Mouse (Mus musculus): ENCODE data around the gene Matk.

The Matk gene

DNA sequence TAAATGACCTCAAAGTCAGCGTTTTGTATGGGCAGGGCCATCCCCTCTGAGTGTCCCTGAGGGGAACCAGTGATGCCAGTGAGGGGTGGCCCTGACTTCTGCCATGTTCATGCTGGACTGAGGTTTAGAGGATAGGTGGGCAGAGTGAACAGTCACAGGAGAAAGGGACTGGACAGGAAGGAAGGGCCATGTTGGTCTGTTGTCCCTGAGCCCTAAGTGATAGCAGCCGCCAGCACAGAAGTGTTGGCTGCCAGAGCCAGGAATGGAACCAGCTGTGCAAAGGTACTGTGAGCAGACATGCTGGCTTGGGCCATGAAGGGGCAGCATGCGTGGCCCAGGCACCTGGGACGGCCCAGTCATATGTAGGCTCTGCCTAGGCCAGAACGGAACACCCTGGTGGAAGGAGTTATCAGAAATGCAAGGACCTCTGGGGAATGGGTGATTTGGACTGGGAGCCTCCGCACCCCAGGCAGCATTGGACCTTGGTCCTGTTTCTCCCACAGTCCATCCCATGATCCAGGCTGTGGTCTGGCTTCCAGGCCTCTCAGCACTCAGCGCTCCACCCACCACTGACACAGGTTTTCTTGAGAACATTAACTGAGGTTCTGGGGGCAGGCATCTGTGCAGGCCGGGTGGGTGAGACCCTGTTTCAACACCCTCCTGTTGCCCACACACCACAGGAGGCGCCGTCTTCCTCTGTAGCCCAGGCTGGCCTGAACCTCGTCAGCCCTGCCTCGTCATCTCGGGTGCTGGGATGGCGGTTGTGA, 47.0 kb downstream of the Matk start:
- CTCF ChIA-PET: interaction anchor here in 1 of 4 experiments (8.6 kb wide), 1 partner anchor 9 kb away, joined by 112 read pairs; the partner anchor contains the start of genes Pip5k1c and Tjp3
- POLR2A ChIA-PET: interaction anchor here in 2 of 4 experiments (0.9 to 8.6 kb wide), 5 partner anchors 8 to 47 kb away, joined by 3 to 79 read pairs (median 31); partner anchors contain the start of genes Cactin (in 1 of the 2), Pip5k1c (in 1 of the 2) and Tjp3 (in 1 of the 2)

DNA sequence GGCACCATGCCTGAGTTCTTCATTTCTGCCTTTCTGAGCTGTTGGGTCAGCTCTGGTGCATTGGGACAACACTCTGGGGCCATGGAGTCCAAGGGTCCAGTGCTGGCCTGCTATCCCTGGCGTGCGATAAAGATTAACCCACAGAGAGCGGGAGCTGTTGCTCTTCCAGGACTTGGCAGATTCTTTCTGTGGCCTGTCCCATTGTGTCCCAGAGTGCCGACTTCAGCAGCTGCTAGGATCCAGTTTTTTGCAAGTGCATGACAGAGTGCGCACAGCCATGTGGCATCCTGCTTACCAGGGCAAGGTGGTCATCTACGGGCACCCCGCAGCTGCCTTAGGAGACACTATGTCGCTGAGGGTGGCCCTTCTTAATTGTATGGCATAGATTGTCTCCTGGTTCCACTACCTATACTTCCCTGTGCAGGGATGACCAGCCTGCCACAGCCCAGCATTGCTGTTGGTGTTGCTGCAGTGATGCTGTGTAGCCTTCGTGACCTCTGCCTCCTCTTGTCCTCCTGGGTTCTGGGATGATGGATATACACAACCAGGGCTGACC, 47.7 kb downstream of the Matk start:
- CTCF ChIA-PET: interaction anchor here in 2 of 4 experiments (0.5 to 8.6 kb wide), 3 partner anchors 8 to 419 kb away, joined by 3 to 263 read pairs (median 112); partner anchors contain the start of genes Pip5k1c (in 2 of the 2) and Tjp3 (in 2 of the 2)

DNA sequence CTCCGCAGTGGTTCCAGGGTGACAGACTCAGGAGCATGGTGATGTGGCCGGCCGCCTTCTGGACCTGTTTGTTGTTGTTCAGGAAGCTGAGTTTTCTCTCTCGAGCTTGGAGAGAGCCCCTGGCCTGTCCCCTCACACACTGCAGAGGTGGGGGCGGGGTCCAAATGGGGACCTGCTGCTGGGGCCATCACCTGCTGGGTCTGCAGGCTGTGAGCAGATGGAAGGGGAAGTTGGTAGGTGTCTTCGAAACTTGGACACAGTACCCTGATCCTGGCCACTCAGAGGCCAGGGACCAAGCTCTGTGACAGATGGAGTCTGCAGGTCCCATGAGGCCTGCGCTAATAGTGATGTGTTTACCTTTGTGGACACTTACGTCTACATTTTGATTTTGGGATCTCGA, 48.6 kb downstream of the Matk start:
- POLR2A ChIA-PET: interaction anchor here in 2 of 4 experiments (1.0 to 8.6 kb wide), 4 partner anchors 9 to 20 kb away, joined by 3 to 79 read pairs (median 6); partner anchors contain the start of genes Pip5k1c (in 2 of the 2), Cactin (in 1 of the 2) and Tjp3 (in 1 of the 2)
- CTCF ChIA-PET: interaction anchor here in 3 of 4 experiments (1.8 to 8.6 kb wide), 4 partner anchors 9 to 16 kb away, joined by 10 to 263 read pairs (median 62); partner anchors contain the start of genes Pip5k1c (in 3 of the 3) and Tjp3 (in 2 of the 3)

More for the DNA sequence above, 47.7 kb downstream of the Matk start:
- POLR2A ChIA-PET: interaction anchor here in 2 of 4 experiments (0.7 to 8.6 kb wide), 6 partner anchors 8 to 371 kb away, joined by 3 to 79 read pairs (median 3); partner anchors contain the start of genes Pip5k1c (in 2 of the 2), Cactin (in 1 of the 2), Gadd45b (in 1 of the 2) and Tjp3 (in 1 of the 2)

DNA sequence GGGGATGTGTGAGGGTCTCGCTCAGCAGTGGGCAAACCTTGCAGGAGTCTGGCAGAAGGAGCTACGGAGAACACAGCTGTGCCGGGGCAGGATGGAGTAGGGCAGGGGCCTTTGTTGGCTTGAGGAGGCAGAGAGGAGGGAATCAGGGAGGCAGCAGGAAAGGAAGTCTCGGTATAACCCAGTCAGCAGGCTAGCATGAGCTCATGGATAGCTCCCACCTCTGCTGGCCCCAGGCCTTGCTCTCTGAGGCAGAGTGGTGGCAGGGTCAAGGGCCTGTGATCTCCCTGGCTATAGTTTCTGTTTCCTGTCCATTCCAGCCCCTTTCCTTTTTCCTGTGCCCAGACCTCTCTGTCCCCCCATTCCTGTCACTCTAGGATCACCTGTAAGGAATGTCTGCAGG, 49.6 kb downstream of the Matk start:
- POLR2A ChIA-PET: interaction anchor here in 3 of 4 experiments (0.6 to 8.6 kb wide), 15 partner anchors 9 to 876 kb away, joined by 3 to 79 read pairs (median 3); partner anchors contain the start of genes Cactin (in 3 of the 3), Pip5k1c (in 2 of the 3) and Tjp3 (in 2 of the 3)
- CTCF ChIA-PET: interaction anchor here in 3 of 4 experiments (0.6 to 8.6 kb wide), 9 partner anchors 10 to 99 kb away, joined by 3 to 263 read pairs (median 10); partner anchors contain the start of genes Pip5k1c (in 3 of the 3), Tjp3 (in 2 of the 3) and Cactin (in 1 of the 3)

DNA sequence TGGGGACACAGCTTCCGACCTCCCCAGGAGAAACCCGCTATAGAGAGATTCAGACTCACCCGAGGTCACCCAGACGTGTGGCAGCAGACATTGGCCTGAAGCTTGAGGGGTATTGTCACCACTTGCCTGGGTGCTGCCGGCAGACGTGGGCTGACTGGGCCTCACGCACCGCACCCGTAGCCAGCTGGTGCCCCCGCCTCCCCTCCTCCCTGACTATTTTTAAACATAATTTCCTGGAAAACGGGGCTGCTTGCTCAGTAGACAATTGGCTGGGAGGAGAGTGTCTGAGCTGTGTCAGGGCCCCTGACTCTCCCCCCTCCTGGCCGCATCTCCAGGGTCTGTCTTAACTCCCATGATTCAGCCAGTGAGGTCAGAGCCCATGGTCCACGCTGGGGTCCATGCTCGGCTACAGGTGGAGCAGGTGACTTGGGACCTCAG, 50.1 kb downstream of the Matk start:
- ChIA-PET CTCF (interaction anchor here in 3 of 4 experiments (0.6 to 8.6 kb wide), 10 partner anchors 10 to 247 kb away, joined by 3 to 263 read pairs (median 6); partner anchors contain the start of genes Pip5k1c (in 3 of the 3), Tjp3 (in 2 of the 3) and Cactin (in 1 of the 3)), POLR2A (interaction anchor here in 3 of 4 experiments (0.6 to 8.6 kb wide), 16 partner anchors 8 to 875 kb away, joined by 3 to 79 read pairs (median 4); partner anchors contain the start of genes Cactin (in 3 of the 3), Pip5k1c (in 2 of the 3) and Tjp3 (in 2 of the 3))

DNA sequence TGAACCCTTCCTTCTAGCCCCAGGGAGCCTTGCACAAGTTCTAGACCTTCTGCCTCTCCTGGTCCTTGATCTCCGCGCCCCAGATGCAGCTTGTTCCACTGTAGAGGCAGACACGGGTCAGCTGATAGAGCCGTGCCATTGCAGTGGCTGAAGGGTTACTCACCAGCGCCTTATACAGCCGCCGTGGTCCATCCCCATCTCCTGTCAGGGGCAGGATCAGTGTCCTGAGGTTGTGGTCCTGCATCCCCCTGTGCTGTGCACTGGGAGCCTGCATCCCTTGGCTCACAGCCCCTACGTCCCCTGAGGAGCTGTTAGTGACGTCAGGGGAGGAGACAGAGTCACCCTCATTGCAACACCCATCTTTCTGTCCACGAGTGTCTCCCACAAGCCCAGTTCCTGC, 50.5 kb downstream of the Matk start:
- ChIA-PET POLR2A (interaction anchor here (0.6 to 8.6 kb wide), 14 partner anchors 8 to 247 kb away, joined by 3 to 79 read pairs (median 4); partner anchors contain the start of genes Cactin (in 3 of the 4), Pip5k1c (in 2 of the 4) and Tjp3 (in 2 of the 4)), CTCF (interaction anchor here in 3 of 4 experiments (0.6 to 8.6 kb wide), 6 partner anchors 11 to 247 kb away, joined by 3 to 263 read pairs (median 16); partner anchors contain the start of genes Pip5k1c (in 3 of the 3) and Tjp3 (in 2 of the 3))

DNA sequence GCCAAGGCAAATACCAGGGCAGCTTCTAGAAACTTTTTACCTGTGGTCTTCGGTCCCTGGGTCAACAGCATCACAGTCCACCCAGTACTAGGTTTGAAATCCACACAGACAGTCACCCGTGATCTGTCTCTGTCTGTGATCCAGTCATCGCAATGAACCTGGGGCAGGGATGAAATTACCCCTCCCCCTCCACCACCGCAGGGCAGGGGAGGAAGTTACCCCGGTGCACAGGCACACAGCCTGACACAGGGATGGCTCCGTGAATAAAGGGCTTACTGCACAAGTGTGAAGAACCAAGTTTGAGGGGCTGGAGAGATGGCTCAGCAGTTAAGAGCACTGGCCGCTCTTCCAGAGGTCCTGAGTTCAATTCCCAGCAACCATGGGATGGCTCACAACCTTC, 51.0 kb downstream of the Matk start:
- ChIA-PET POLR2A (interaction anchor here (0.6 to 8.6 kb wide), 13 partner anchors 9 to 246 kb away, joined by 3 to 79 read pairs (median 7); partner anchors contain the start of genes Pip5k1c (in 3 of the 4), Cactin (in 2 of the 4) and Tjp3 (in 2 of the 4)), CTCF (interaction anchor here in 3 of 4 experiments (2.7 to 8.6 kb wide), 4 partner anchors 11 to 17 kb away, joined by 20 to 263 read pairs (median 66); partner anchors contain the start of genes Pip5k1c (in 2 of the 3), Tjp3 (in 2 of the 3) and Cactin (in 1 of the 3))

DNA sequence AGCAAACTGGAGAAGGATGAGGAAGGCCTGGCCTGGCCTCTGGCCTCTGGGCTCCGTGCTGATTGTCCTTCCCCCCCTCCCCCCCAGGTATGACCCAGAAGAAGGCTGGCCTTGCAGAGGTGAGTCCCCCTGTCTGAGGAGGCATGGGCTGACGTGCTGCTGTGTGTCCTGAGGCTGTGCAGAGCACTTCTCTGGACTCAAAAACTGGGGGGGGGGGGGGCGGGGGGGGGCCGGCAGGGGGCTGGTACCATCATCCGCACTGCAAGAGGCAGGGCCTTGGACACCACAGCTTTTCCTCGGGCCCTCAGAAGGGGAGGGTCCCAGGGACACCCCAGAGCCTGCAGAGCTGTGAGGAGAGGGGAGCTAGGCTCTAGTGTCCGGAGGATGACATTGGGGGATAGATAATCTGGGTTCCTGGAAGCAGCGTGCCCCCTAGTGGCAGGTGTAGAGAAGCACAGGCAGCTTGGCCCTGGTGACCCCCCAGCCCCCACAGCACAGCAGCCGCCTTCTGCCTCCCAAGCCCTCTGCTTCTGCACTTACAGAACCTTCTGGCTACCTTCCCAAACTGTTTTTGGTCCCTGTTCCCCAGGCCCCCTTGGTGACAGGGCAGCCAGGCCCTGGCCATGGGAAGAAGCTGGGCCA, 52.0 kb downstream of the Matk start:
- ChIA-PET CTCF (interaction anchor here (0.5 to 8.6 kb wide), 88 partner anchors 8 to 881 kb away, joined by 3 to 263 read pairs (median 4); partner anchors contain the start of genes Pip5k1c (in 4 of the 4), Cactin (in 3 of the 4), Tjp3 (in 3 of the 4) and Hmg20b (in 2 of the 4)), POLR2A (interaction anchor here (0.7 to 8.6 kb wide), 34 partner anchors 9 to 718 kb away, joined by 3 to 79 read pairs (median 4); partner anchors contain the start of genes Cactin (in 4 of the 4), Pip5k1c (in 4 of the 4) and Tjp3 (in 2 of the 4))

DNA sequence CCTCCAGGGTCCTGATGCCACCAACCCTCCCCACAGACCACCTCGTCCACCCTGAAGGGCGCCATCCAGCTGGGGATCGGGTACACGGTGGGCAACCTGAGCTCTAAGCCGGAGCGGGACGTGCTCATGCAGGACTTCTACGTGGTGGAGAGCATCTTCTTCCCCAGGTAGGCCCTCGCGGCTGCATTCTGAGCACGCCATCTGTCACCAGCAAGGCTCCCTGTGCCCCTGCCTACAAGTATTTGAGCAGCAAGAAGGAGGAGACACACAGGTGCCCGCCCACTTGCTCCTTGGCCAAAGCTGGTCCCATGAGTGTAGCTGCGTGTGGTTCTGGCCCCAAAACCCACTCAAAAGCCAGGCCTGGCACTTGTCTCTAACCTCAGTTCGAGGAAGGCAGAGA, 52.9 kb downstream of the Matk start:
- POLR2A ChIA-PET: interaction anchor here (0.7 to 8.6 kb wide), 26 partner anchors 8 to 201 kb away, joined by 3 to 79 read pairs (median 5); partner anchors contain the start of genes Pip5k1c (in 4 of the 4), Cactin (in 3 of the 4) and Tjp3 (in 2 of the 4)
- CTCF ChIA-PET: interaction anchor here (0.7 to 8.6 kb wide), 58 partner anchors 8 to 882 kb away, joined by 3 to 263 read pairs (median 5); partner anchors contain the start of genes Pip5k1c (in 4 of the 4), Cactin (in 3 of the 4), Tjp3 (in 3 of the 4) and Hmg20b (in 2 of the 4)

DNA sequence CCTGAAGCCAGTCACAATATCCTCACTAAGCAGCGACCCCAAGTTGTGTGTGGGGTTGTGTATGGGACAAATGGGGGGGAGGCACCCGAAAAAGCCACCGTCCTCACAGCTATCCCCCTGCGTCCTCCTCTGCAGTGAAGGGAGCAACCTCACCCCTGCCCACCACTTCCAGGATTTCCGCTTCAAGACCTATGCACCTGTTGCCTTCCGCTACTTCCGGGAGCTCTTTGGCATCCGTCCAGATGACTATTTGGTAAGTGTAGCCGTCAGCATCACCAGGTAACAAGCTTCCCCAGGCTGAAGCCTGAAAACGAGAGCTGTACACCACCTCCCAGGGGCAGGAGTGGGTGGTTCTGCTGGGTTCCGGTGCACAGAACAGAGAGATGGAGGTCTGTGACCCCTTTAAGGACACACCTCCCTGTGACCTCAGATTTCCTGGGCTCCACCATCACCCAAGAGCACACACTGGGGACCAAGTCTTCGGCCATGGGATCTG, 53.5 kb downstream of the Matk start:
- ChIA-PET CTCF (interaction anchor here (0.7 to 8.6 kb wide), 21 partner anchors 8 to 85 kb away, joined by 3 to 263 read pairs (median 9); partner anchors contain the start of genes Pip5k1c (in 3 of the 4), Tjp3 (in 2 of the 4), Cactin (in 1 of the 4) and Gipc3 (in 1 of the 4)), POLR2A (interaction anchor here (0.6 to 8.6 kb wide), 15 partner anchors 10 to 201 kb away, joined by 3 to 79 read pairs (median 6); partner anchors contain the start of genes Cactin (in 3 of the 4), Pip5k1c (in 2 of the 4) and Tjp3 (in 1 of the 4))

DNA sequence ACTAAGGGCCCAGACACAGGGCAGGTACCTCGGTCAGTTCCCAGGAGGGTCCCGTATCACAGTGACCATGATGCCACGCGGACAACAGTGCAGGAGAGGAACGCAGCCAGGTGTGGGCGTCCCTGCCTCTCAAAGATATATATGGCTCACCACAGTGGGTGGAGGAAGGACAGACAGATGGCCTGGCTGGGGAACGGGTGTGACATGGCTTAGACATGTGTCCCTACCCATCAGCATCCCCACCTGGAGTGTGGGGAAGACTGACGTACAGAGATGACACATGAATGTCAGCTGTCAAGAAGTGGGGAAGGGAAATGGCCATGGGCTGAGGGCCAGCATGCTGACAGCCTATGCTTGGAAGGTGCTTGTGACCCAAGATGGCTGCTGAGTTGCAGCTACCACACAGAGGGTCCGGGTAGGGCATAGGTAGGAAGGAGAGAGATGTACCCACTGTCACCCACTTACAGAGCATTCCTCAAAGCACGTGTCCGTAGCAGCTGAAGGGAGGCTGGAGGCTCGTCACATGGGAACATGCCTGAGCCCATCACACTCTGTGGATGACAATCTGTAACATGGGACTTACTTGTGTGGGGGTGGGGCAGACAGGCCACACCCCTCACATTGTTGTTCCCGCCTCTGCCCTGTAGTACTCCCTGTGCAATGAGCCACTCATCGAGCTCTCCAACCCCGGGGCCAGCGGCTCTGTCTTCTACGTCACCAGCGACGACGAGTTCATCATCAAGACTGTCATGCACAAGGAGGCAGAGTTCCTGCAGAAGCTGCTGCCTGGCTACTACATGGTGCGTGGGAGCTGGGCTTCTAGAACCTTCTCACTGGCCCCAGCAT, 54.3 kb downstream of the Matk start:
- CTCF ChIA-PET: interaction anchor here (0.5 to 8.6 kb wide), 13 partner anchors 9 to 109 kb away, joined by 3 to 263 read pairs (median 5); partner anchors contain the start of genes Tjp3 (in 3 of the 4), Pip5k1c (in 2 of the 4) and Cactin (in 1 of the 4)
- POLR2A ChIA-PET: interaction anchor here (0.6 to 8.6 kb wide), 10 partner anchors 9 to 42 kb away, joined by 3 to 79 read pairs (median 5); partner anchors contain the start of genes Pip5k1c (in 3 of the 4), Cactin (in 2 of the 4) and Tjp3 (in 1 of the 4)

DNA sequence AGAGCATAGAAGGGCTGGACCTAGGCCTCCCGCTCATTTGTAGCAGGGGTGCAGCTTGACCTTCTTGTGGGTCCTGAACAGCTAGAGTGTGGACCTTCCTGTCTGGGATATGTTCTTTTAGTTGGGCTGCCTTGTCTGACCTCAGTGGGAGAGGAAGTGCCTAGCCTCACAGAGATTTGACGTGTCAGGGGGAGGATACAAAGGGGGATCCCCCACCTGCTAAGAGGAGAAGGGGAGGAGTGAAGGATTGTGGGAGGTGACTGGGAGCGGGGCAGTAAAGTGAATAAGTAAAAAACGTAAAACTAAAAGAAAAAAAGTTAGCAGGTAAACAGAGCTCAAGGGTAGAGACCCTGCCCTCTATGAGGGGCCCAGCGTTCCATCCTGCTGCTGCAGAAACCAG, 56.8 kb downstream of the Matk start:
- POLR2A ChIA-PET: interaction anchor here in 2 of 4 experiments (1.5 to 9.8 kb wide), 4 partner anchors 11 to 16 kb away, joined by 6 to 85 read pairs (median 10); partner anchors contain the start of genes Cactin (in 2 of the 2), Pip5k1c (in 1 of the 2) and Tjp3 (in 1 of the 2)

More for the DNA sequence above, 56.8 kb downstream of the Matk start:
- CTCF ChIA-PET: interaction anchor here in 1 of 4 experiments (1.2 to 3.4 kb wide), 3 partner anchors 17 to 32 kb away, joined by 3 to 14 read pairs (median 4); partner anchors contain the start of genes Pip5k1c and Tjp3
